In genomic region chr12:100594700-100595099, GRCm38 (mm10) we compare ENCODE assay signal across 19 mouse cellular contexts.
"Had no signal": no experiment of that assay in that cellular context is flagged by ENCODE, and none has a peak within 500 bp of the region (broad histone marks: within the 10 kb centered on the region; RNA-seq: fewer than 3 reads in every experiment).

No protein-coding gene starts in this region.

- H3K27ac ChIP-seq: lung, embryonic 15.5 days; macrophage; neural tube, embryonic 12.5 days; neural tube, embryonic 15.5 days had no signal

- H3K9me3 ChIP-seq: lung, embryonic 15.5 days; megakaryocyte, embryonic 14.5 days; neural tube, embryonic 12.5 days; neural tube, embryonic 15.5 days had no signal

- DNase-seq: kidney, adult 18-20 months; kidney, adult 9 months; kidney, postnatal 14 days; kidney, postnatal 4 days; lung, adult 18-20 months; lung, postnatal 10 days; midbrain, embryonic 14.5 days; right cerebral cortex, adult 18-20 months; right cerebral cortex, postnatal 14 days; right cerebral cortex, postnatal 4 days; thymus, postnatal 25 days had no signal

- ATAC-seq: inflammation-experienced regulatory T-cells, adult 6 months; intestine, embryonic 16.5 days had no signal

- H3K4me1 ChIP-seq: lung, embryonic 15.5 days; neural tube, embryonic 12.5 days; neural tube, embryonic 15.5 days had no signal

- H3K27me3 ChIP-seq: lung, embryonic 15.5 days; megakaryocyte, embryonic 14.5 days; neural tube, embryonic 12.5 days; neural tube, embryonic 15.5 days had no signal

- H3K4me3 ChIP-seq: lung, embryonic 15.5 days; megakaryocyte, embryonic 14.5 days; neural tube, embryonic 12.5 days; neural tube, embryonic 15.5 days had no signal

- H3K4me2 ChIP-seq: lung, embryonic 15.5 days; midbrain, embryonic 11.5 days; neural tube, embryonic 12.5 days; neural tube, embryonic 15.5 days had no signal

- H3K36me3 ChIP-seq: lung, embryonic 15.5 days; neural tube, embryonic 12.5 days; neural tube, embryonic 15.5 days had no signal

- H3K9ac ChIP-seq: lung, embryonic 15.5 days; neural tube, embryonic 12.5 days; neural tube, embryonic 15.5 days had no signal
